Mouse (Mus musculus): ENCODE results near the gene F11r. TPM values are rescaled to one million over a fixed set of nuclear protein-coding genes. Genes with fewer than 3 reads are reported as not detected.
A peak's percentile ranks its signal among the peaks of the same experiment; 100 is the strongest.
"Not testable (repeated sequence)": the region's sequence is repeated elsewhere in the genome, so short reads cannot be mapped to it uniquely, and the experiment has no call there.

Gene F11r
- polyA plus RNA-seq, 1 experiment from 2014 or later: 63.5 TPM

GRCm38 (mm10) chr1:171471941-171472340 is 34.6 kb downstream of the F11r start:
- not testable (repeated sequence) for H3K9ac ChIP-seq; H3K36me3 ChIP-seq; H3K4me3 ChIP-seq; H3K27ac ChIP-seq; ATAC-seq (replicated peaks; ENCODE audit: insufficient number of reproducible peaks, insufficient read depth, low FRiP score, low read depth); H3K9me3 ChIP-seq (replicated peaks); H3K4me2 ChIP-seq; H3K27me3 ChIP-seq
- peaks cover 11% of the 10 kb centered on the region for H3K4me1 ChIP-seq (replicated peaks)
- 84% methylated on average over 8 of the region's 8 CpGs for WGBS

- Histone ChIP-seq H3K9me3 (replicated peaks) (no peaks in the 10 kb centered on the region), H3K4me2 (no peak overlapping the region), H3K36me3 (no peaks in the 10 kb centered on the region), H3K27ac (no peak overlapping the region), H3K4me1 (replicated peaks) (peaks cover 11% of the 10 kb centered on the region), H3K4me3 (no peak overlapping the region), H3K27me3 (no peaks in the 10 kb centered on the region), H3K9ac (no peak overlapping the region)
- WGBS: 73% methylated on average over 4 of the region's 4 CpGs
- ATAC-seq (replicated peaks; ENCODE audit: insufficient number of reproducible peaks, insufficient read depth, low FRiP score, low read depth): no peak
Measured at GRCm38 (mm10) chr1:171473506-171473905, 36.2 kb downstream of the F11r start.

- no peaks in the 10 kb centered on the region for H3K9me3 ChIP-seq (replicated peaks)
Measured at GRCm38 (mm10) chr1:171473920-171474640, 36.7 kb downstream of the F11r start.

DNA sequence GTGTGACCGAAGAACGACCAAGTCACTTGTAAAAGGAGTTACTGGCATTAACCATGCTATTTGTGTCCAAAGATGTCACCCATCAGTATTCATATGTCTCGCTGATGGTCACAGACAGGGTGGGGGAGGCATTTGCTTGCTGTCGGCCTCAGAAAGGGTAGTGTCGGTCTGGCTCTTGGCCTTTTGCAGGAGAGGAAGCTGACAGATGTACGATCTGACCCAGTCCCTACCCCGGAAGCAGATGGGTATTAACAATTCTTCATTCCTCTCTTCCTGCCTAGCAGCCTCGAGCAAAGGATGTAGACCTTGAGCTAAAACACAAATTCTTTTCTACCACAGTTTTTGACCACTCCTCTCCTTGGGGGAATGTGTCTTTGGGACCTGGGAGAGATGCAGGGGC is 39.8 kb downstream of the F11r start:
- H3K27ac ChIP-seq: no peak overlapping the region
- H3K4me2 ChIP-seq: no peak overlapping the region
- H3K9me3 ChIP-seq (replicated peaks): peaks cover 5% of the 10 kb centered on the region; the same call in 1 of the 2 replicates
- H3K4me3 ChIP-seq: no peak overlapping the region
- no peak for ATAC-seq (replicated peaks; ENCODE audit: insufficient number of reproducible peaks, insufficient read depth, low FRiP score, low read depth)
- 65% methylated on average over 8 of the region's 8 CpGs for WGBS
- no peaks in the 10 kb centered on the region for H3K4me1 ChIP-seq (replicated peaks)
- no peaks in the 10 kb centered on the region for H3K27me3 ChIP-seq
- no peaks in the 10 kb centered on the region for H3K36me3 ChIP-seq
- H3K9ac ChIP-seq: no peak overlapping the region

More at GRCm38 (mm10) chr1:171473920-171474640, 36.7 kb downstream of the F11r start:
- 61% methylated on average over 9 of the region's 9 CpGs for WGBS
- ATAC-seq (replicated peaks; ENCODE audit: insufficient number of reproducible peaks, insufficient read depth, low FRiP score, low read depth): no peak
- Histone ChIP-seq H3K4me2 (no peak overlapping the region), H3K27me3 (no peaks in the 10 kb centered on the region), H3K27ac (no peak overlapping the region), H3K36me3 (no peaks in the 10 kb centered on the region), H3K4me1 (replicated peaks) (peaks cover 11% of the 10 kb centered on the region), H3K9ac (no peak overlapping the region), H3K4me3 (no peak overlapping the region)

DNA sequence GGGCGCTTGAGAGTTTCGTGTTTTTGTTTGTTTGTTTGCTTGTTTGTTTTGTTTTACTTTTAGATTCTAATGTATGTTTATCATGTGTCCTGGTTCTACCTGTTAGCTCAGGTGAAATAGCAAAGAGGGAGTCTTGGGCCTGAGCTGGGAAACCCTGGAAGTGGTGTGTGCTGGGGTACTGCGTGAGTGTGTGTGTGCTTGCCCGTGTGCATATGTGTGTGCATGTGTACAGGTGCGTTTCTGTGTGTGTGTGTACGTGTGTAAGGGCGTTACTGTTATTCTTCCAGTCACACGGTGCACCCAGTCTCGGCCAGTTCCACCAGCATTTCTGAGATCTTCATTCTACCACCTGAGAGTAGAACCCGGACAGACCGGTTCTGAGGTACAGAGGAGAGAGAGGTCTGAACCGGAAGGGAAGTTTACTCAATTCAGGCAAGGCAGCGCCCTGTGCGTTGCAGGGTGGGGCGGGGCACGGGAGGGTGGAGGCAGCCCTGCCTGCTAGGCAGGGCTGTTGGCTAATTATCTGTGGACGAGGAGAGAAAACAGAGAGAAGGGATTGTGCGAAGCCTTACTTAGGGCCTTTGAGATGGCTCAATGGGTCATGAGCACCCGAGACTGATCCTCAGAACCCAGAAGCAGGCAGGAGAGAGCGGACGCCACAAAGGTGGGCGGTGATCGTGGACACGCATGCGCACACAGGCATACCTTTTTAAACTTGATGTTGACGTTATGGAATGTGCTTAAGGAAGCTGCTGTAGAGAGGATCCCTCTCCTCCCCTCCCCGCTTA is 40.6 kb downstream of the F11r start:
- Histone ChIP-seq H3K4me3 (peak overlapping the region; percentile 38), H3K9me3 (replicated peaks) (peaks cover 7% of the 10 kb centered on the region; the same call in 1 of the 2 replicates), H3K4me1 (replicated peaks) (no peaks in the 10 kb centered on the region), H3K36me3 (no peaks in the 10 kb centered on the region), H3K9ac (peak overlapping the region; percentile 26; the same call in 1 of the 2 replicates), H3K27me3 (no peaks in the 10 kb centered on the region), H3K27ac (0 out of 2 replicates have a peak overlapping the region, but pooled peaks have one; percentile 34), H3K4me2 (peak overlapping the region; percentile 51)
- 55% methylated on average over 27 of the region's 27 CpGs for WGBS
- no peak for ATAC-seq (replicated peaks; ENCODE audit: insufficient number of reproducible peaks, insufficient read depth, low FRiP score, low read depth)

DNA sequence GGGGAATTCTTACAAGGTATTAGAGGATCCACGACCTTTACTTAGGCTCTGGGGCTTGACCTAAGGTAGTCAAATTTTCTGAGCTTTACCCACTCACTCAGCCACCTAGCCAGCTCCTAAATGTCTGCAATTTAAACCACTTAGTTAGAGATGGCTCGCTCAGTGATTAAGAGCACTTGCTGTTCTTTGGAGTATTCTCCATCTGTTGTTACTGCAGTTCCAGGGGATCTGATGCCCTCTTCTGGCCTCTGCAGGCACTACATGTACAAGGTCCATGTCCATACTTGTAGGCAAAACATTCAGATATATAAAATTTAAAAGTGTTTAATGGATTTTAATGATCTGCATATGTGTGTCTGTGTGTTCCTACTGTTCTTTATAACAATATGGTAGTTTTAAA is 41.6 kb downstream of the F11r start:
- WGBS: 45% methylated on average over 2 of the region's 2 CpGs
- no peak overlapping the region for H3K4me2 ChIP-seq
- ATAC-seq (replicated peaks; ENCODE audit: insufficient number of reproducible peaks, insufficient read depth, low FRiP score, low read depth): no peak

DNA sequence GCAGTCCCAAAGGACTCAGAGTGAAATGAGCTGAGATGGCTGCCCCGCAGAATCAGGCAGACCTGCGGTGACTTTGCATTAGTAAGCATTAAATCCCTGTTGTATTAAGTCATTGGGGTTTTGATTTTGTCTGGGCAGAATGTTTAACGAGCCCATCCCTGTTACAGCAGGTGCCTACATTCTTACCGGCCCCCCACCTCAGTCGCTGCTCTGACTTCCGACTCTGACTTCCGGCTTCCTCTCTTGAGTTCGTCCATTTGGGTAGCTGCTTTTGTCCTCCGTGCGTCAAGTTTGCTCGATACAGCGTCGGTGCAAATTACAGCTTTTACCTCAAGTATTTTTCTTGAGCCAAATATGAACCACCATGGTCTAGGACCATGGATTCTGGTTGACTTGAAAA is 56.9 kb downstream of the F11r start:
- peaks cover 6% of the 10 kb centered on the region; the same call in 1 of the 2 replicates for H3K9me3 ChIP-seq (replicated peaks)
- H3K4me3 ChIP-seq: no peak overlapping the region
- H3K27me3 ChIP-seq: no peaks in the 10 kb centered on the region
- H3K4me2 ChIP-seq: no peak overlapping the region
- no peak for ATAC-seq (replicated peaks; ENCODE audit: insufficient number of reproducible peaks, insufficient read depth, low FRiP score, low read depth)
- 88% methylated on average over 13 of the region's 13 CpGs for WGBS
- H3K27ac ChIP-seq: no peak overlapping the region
- no peaks in the 10 kb centered on the region for H3K4me1 ChIP-seq (replicated peaks)
- no peaks in the 10 kb centered on the region for H3K36me3 ChIP-seq
- no peak overlapping the region for H3K9ac ChIP-seq

More for the DNA sequence above, 41.6 kb downstream of the F11r start:
- no peak overlapping the region for H3K4me3 ChIP-seq
- no peak overlapping the region for H3K27ac ChIP-seq
- H3K4me1 ChIP-seq (replicated peaks): no peaks in the 10 kb centered on the region
- H3K36me3 ChIP-seq: no peaks in the 10 kb centered on the region
- H3K9ac ChIP-seq: no peak overlapping the region
- H3K27me3 ChIP-seq: no peaks in the 10 kb centered on the region
- H3K9me3 ChIP-seq (replicated peaks): peaks cover 8% of the 10 kb centered on the region; the same call in 1 of the 2 replicates

DNA sequence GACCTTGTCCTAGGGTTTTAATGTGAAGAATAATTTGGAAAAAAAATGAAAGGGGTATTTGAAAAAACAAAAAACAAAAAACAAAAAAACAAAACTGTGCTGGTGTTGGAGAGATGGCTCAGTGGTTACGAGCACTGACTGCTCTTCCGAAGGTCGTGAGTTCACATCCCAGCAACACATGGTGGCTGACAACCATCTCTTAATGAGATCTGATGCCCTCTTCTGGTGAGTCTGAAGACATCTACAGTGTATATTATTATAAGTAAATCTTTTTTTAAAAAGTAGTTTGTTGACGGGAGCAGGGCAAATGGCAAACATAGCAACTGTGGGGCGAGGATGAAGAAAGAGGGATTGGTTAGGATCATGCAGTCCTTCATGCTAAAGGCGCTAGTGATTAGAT is 58.0 kb downstream of the F11r start:
- Histone ChIP-seq H3K27me3 (no peaks in the 10 kb centered on the region), H3K4me3 (no peak overlapping the region), H3K36me3 (no peaks in the 10 kb centered on the region), H3K4me1 (replicated peaks) (no peaks in the 10 kb centered on the region), H3K27ac (no peak overlapping the region), H3K9ac (no peak overlapping the region), H3K4me2 (no peak overlapping the region), H3K9me3 (replicated peaks) (peaks cover 2% of the 10 kb centered on the region; the same call in 1 of the 2 replicates)
- ATAC-seq (replicated peaks; ENCODE audit: insufficient number of reproducible peaks, insufficient read depth, low FRiP score, low read depth): no peak
- 83% methylated on average over 6 of the region's 6 CpGs for WGBS

DNA sequence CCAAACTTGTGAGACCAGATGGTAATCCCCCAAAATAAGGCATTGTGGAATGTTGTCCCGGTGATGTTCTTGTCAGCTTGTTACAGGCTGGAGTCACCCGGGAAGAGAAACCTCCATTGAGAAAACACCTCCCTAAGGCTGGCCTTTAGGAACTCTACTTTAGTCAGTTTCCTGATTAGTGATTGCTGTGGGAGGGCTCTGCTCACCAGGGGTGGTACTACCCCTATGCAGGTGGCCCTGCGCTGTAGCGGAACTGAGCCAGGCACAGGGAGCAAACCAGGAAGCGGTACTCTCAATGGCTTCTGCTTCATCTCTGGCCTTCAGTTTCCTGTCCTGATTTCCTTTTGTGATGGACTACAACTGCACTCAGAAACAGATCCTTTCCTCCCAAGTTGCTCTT is 62.5 kb downstream of the F11r start:
- Histone ChIP-seq H3K4me1 (replicated peaks) (peaks cover 12% of the 10 kb centered on the region), H3K4me2 (no peak overlapping the region), H3K27ac (no peak overlapping the region), H3K9me3 (replicated peaks) (0 out of 2 replicates have a peak, but pooled peaks cover 2% of the 10 kb centered on the region), H3K36me3 (no peaks in the 10 kb centered on the region), H3K27me3 (no peaks in the 10 kb centered on the region), H3K9ac (no peak overlapping the region), H3K4me3 (no peak overlapping the region)
- WGBS: 78% methylated on average over 5 of the region's 5 CpGs
- no peak for ATAC-seq (replicated peaks; ENCODE audit: insufficient number of reproducible peaks, insufficient read depth, low FRiP score, low read depth)

DNA sequence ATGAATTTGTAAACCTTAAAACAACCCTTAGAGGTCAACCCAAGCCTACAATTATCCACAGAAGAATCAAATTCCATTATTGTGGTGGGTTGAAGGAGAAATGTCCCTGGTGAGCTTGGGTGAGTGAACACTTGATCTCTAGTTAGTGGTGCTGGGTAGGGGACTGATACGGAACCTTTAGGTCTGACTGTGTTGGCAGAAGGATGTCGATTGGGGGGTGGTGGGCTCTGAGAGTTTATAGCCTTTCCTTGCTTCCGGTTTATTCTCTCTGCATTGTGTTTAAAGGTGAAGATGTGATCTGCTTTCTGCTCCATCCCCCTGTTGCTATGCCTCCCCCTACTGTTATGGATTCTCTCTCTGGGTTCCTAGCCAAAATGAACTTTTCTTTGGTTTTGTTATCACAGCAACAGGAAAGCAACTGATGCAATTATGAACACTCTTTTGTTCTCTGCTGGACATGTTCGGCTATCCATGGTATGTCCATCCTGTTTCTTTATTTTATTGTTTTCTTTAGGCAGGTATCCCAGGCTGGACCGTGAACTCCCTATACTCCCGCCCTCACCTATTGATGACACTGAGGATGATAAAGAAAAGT is 63.8 kb downstream of the F11r start:
- H3K4me1 ChIP-seq (replicated peaks): peaks cover 18% of the 10 kb centered on the region
- no peak overlapping the region for H3K9ac ChIP-seq
- no peaks in the 10 kb centered on the region for H3K36me3 ChIP-seq
- H3K9me3 ChIP-seq (replicated peaks): 0 out of 2 replicates have a peak, but pooled peaks cover 2% of the 10 kb centered on the region
- no peak for ATAC-seq (replicated peaks; ENCODE audit: insufficient number of reproducible peaks, insufficient read depth, low FRiP score, low read depth)
- H3K27ac ChIP-seq: no peak overlapping the region
- H3K4me2 ChIP-seq: peak overlapping the region; percentile 81
- no peak overlapping the region for H3K4me3 ChIP-seq
- 55% methylated on average over 6 of the region's 6 CpGs for WGBS
- H3K27me3 ChIP-seq: no peaks in the 10 kb centered on the region

DNA sequence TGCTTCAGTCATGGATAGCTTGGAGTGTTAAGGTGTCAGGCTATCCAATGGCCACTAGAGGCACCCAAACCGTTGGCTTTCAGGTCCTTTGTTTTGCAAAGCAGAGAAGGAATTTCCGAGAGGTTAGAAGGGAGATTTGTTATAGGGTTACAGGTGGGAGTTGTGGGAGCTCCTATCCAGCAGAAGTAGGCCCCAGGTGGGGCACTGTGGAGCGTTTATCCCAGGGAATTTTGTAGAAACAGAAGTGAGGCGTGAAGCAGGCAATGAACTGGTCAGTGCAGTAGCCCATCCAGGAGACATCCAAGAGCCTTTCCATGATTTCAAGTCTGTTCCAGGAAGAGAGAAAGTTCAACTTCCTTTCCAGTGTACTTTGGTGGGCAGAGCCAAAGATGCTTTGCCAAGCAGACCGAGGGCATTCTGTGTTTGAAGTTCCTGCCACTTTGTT is 64.3 kb downstream of the F11r start:
- WGBS: 4% methylated on average over 5 of the region's 5 CpGs
- 0 out of 2 replicates have a peak, but pooled peaks cover 2% of the 10 kb centered on the region for H3K9me3 ChIP-seq (replicated peaks)
- peak overlapping the region; percentile 98 for H3K27ac ChIP-seq
- peaks cover 18% of the 10 kb centered on the region for H3K4me1 ChIP-seq (replicated peaks)
- H3K4me2 ChIP-seq: peak overlapping the region; percentile 81
- peak overlapping the region; percentile 33 for H3K4me3 ChIP-seq
- peak overlapping the region; percentile 34; the same call in 1 of the 2 replicates for H3K9ac ChIP-seq
- H3K36me3 ChIP-seq: no peaks in the 10 kb centered on the region
- H3K27me3 ChIP-seq: no peaks in the 10 kb centered on the region
- no peak for ATAC-seq (replicated peaks; ENCODE audit: insufficient number of reproducible peaks, insufficient read depth, low FRiP score, low read depth)
